Mouse (Mus musculus) thymus, postnatal 25 days (tissue): ENCODE measurements at regions not wholly inside any gene's neighbourhood (a gene's known extent, or its start where the extent isn't known, plus 50 kb on each side); places are given as distances from the start of the nearest gene placed in this dataset.

Experiments used
- DNase-seq: peaks from one replicate; pipeline ENCODE4 v3.0.0; 2022

GRCm38 (mm10) chr12:71370091-71370490, 60.4 kb downstream of the Dact1 start:
- DNase-seq: no peak

- DNase-seq: no peak
Observed at GRCm38 (mm10) chr12:71371948-71372347, 62.3 kb downstream of the Dact1 start.

GRCm38 (mm10) chr12:71373633-71374032, 63.9 kb downstream of the Dact1 start:
- DNase-seq: no peak

GRCm38 (mm10) chr12:71376446-71376845, 66.8 kb downstream of the Dact1 start:
- no peak for DNase-seq

- no peak for DNase-seq
Observed at GRCm38 (mm10) chr12:71376966-71377365, 67.3 kb downstream of the Dact1 start.

GRCm38 (mm10) chr12:71379626-71380423, 70.1 kb downstream of the Dact1 start:
- DNase-seq: no peak

- DNase-seq: no peak
Observed at GRCm38 (mm10) chr12:71380424-71380761, 70.7 kb downstream of the Dact1 start.

- DNase-seq: no peak
Observed at GRCm38 (mm10) chr12:71386251-71386650, 76.6 kb downstream of the Dact1 start.

GRCm38 (mm10) chr12:71391481-71391880, 81.8 kb downstream of the Dact1 start:
- no peak for DNase-seq

- DNase-seq: no peak
Observed at GRCm38 (mm10) chr12:71393752-71394151, 84.1 kb downstream of the Dact1 start.

GRCm38 (mm10) chr12:71397456-71397855, 87.8 kb downstream of the Dact1 start:
- no peak for DNase-seq

GRCm38 (mm10) chr12:71398701-71399100, 89.0 kb downstream of the Dact1 start:
- DNase-seq: no peak

GRCm38 (mm10) chr12:71400201-71400600, 90.5 kb downstream of the Dact1 start:
- no peak for DNase-seq

GRCm38 (mm10) chr12:71401621-71402416, 92.1 kb downstream of the Dact1 start:
- no peak for DNase-seq

- DNase-seq: no peak
Observed at GRCm38 (mm10) chr12:71407294-71407693, 97.6 kb downstream of the Dact1 start.

GRCm38 (mm10) chr12:71408396-71409050, 98.8 kb downstream of the Dact1 start:
- DNase-seq: no peak

- no peak for DNase-seq
Observed at GRCm38 (mm10) chr12:71412331-71412730, 102.6 kb downstream of the Dact1 start.

GRCm38 (mm10) chr12:71416968-71417367, 107.3 kb downstream of the Dact1 start:
- no peak for DNase-seq

- DNase-seq: no peak
Observed at GRCm38 (mm10) chr12:71418186-71418585, 108.5 kb downstream of the Dact1 start.

- DNase-seq: no peak
Observed at GRCm38 (mm10) chr12:71419161-71419560, 109.5 kb downstream of the Dact1 start.

GRCm38 (mm10) chr12:71426023-71426719, 116.5 kb downstream of the Dact1 start:
- DNase-seq: no peak

GRCm38 (mm10) chr12:71427974-71428373, 118.3 kb downstream of the Dact1 start:
- DNase-seq: no peak

GRCm38 (mm10) chr12:71429561-71430200, 120.0 kb downstream of the Dact1 start:
- DNase-seq: no peak
